Comparison of ENCODE assay signal across 9 mouse cellular contexts in genomic region chr15:82347303-82347676, GRCm38 (mm10). TPM values are rescaled to one million over a fixed set of nuclear protein-coding genes. Genes with fewer than 3 reads are reported as not detected.
DNase-seq lines count a peak whose midpoint lies in the region; ATAC-seq and TF ChIP-seq lines count a peak whose summit lies in the region.
"Had no signal": no experiment of that assay in that cellular context is flagged by ENCODE, and none has a peak within 500 bp of the region (broad histone marks: within the 10 kb centered on the region; RNA-seq: fewer than 3 reads in every experiment).

No protein-coding gene starts in this region.

- 71% methylated on average over 4 of the region's 4 CpGs for WGBS in heart, embryonic 16.5 days
- 80% methylated on average over 4 of the region's 4 CpGs for WGBS in hindbrain, embryonic 12.5 days
- 85% methylated on average over 4 of the region's 4 CpGs for WGBS in midbrain, embryonic 13.5 days
- WGBS in cerebellum, adult 2 months: 74% methylated on average over 4 of the region's 4 CpGs

- TF ChIP-seq POLR2A in MEL (IDR thresholded peaks at IDR 0.05; ENCODE audit: control insufficient read depth in 1 of 2, insufficient read depth in 1 of 2, low read depth in 1 of 2, low read length in 2 of 2, poor library complexity in 1 of 2): no peak; a peak in 1 of 4 replicates
- TF ChIP-seq POLR2A in cerebellum, adult 2 months (IDR thresholded peaks at IDR 0.05; ENCODE audit: borderline replicate concordance, insufficient read depth, low read length): no peak

- H3K36me3 ChIP-seq in heart, embryonic 16.5 days (ENCODE audit: control insufficient read depth, insufficient read depth): peaks cover 33% of the 10 kb centered on the region
- H3K36me3 ChIP-seq in MEL (ENCODE audit: control insufficient read depth in 1 of 2, insufficient read depth in 2 of 2, low read length in 2 of 2): peaks cover 0 to 59% of the 10 kb centered on the region in 2 experiments; a peak in 2 of 4 replicates
- H3K36me3 ChIP-seq in hindbrain, embryonic 12.5 days: peaks cover 36% of the 10 kb centered on the region
- H3K36me3 ChIP-seq in midbrain, embryonic 13.5 days: peaks cover 35% of the 10 kb centered on the region

- H3K9me3 ChIP-seq in heart, embryonic 16.5 days (replicated peaks; ENCODE audit: control insufficient read depth, low read length): no peaks in the 10 kb centered on the region
- H3K9me3 ChIP-seq in MEL (replicated peaks; ENCODE audit: insufficient read depth, low read length): no peaks in the 10 kb centered on the region
- no peaks in the 10 kb centered on the region for H3K9me3 ChIP-seq in hindbrain, embryonic 12.5 days (replicated peaks)
- no peaks in the 10 kb centered on the region for H3K9me3 ChIP-seq in midbrain, embryonic 13.5 days

- intact Hi-C loops in heart, postnatal 25 days (cut with DNase I): loop anchor here (5.0 kb wide), 1 partner anchor 200 kb away; the partner anchor contains the start of gene Srebf2

- no peaks in the 10 kb centered on the region for H3K27me3 ChIP-seq in heart, embryonic 16.5 days (ENCODE audit: control insufficient read depth, insufficient read depth, low read length)
- H3K27me3 ChIP-seq in MEL (ENCODE audit: control insufficient read depth in 1 of 2, insufficient read depth in 2 of 2, low read length in 2 of 2): no peaks in the 10 kb centered on the region
- H3K27me3 ChIP-seq in hindbrain, embryonic 12.5 days: no peaks in the 10 kb centered on the region
- H3K27me3 ChIP-seq in midbrain, embryonic 13.5 days: no peaks in the 10 kb centered on the region
- H3K27me3 ChIP-seq in cerebellum, adult 2 months (ENCODE audit: control insufficient read depth, insufficient read depth, low read length): no peaks in the 10 kb centered on the region

- H3K79me2 ChIP-seq in MEL (ENCODE audit: control insufficient read depth, insufficient read depth, low read length, poor library complexity): peaks cover 43% of the 10 kb centered on the region

- ATAC-seq in heart, embryonic 16.5 days (replicated peaks; ENCODE audit: extremely low read depth, insufficient read depth, low FRiP score): no peak
- no peak for ATAC-seq in hindbrain, embryonic 12.5 days (ENCODE audit: low FRiP score)
- ATAC-seq in midbrain, embryonic 13.5 days: no peak

- H3K4me2 ChIP-seq in heart, embryonic 16.5 days (ENCODE audit: low read depth, low read length): peak overlapping the region; percentile 97
- peak overlapping the region; percentile 69 for H3K4me2 ChIP-seq in hindbrain, embryonic 12.5 days (replicated peaks)
- peak overlapping the region; percentile 88 for H3K4me2 ChIP-seq in midbrain, embryonic 13.5 days (replicated peaks)

- H3K4me3 ChIP-seq in heart, embryonic 16.5 days (ENCODE audit: low read length): peak overlapping the region; percentile 86
- peak overlapping the region; percentile 67 to 83 for H3K4me3 ChIP-seq in MEL (ENCODE audit: control insufficient read depth in 1 of 2, insufficient read depth in 1 of 2, low read depth in 2 of 2, low read length in 2 of 2)
- peak overlapping the region; percentile 64 for H3K4me3 ChIP-seq in hindbrain, embryonic 12.5 days
- H3K4me3 ChIP-seq in midbrain, embryonic 13.5 days (replicated peaks): peak overlapping the region; percentile 61
- no peak overlapping the region for H3K4me3 ChIP-seq in cerebellum, adult 2 months (replicated peaks; ENCODE audit: insufficient read depth, low read depth, low read length)

- TF ChIP-seq CTCF in MEL (IDR thresholded peaks at IDR 0.05 in 2 of 3, conservative IDR thresholded peaks at IDR 0.05 in 1 of 3; ENCODE audit: control insufficient read depth in 1 of 3, insufficient read depth in 1 of 3, low read depth in 2 of 3, low read length in 3 of 3, poor library complexity in 1 of 3, severe bottlenecking in 1 of 3): no peak
- no peak for TF ChIP-seq CTCF in cerebellum, adult 2 months (IDR thresholded peaks at IDR 0.05; ENCODE audit: borderline replicate concordance, insufficient read depth, low read depth, low read length)

- no peak for DNase-seq in heart, postnatal 25 days (ENCODE audit: low spot score)
- DNase-seq in MEL (ENCODE audit: low read depth, low spot score): peak; percentile 52
- no peak for DNase-seq in cerebellum, adult 2 months
- no peak for DNase-seq in adrenal gland, adult 18-20 months (ENCODE audit: low spot score in 2 of 2)
- no peak for DNase-seq in spleen, postnatal 36 days (ENCODE audit: low spot score in 2 of 2)
- DNase-seq: lung, adult 2 months had no signal

- no peak for TF ChIP-seq EP300 in MEL (IDR thresholded peaks at IDR 0.05; ENCODE audit: low read depth in 1 of 2, low read length in 2 of 2)

- no peak for TF ChIP-seq RAD21 in MEL (IDR thresholded peaks at IDR 0.05; ENCODE audit: low read depth, low read length)

- H3K9ac ChIP-seq in heart, embryonic 16.5 days (ENCODE audit: low read length): peak overlapping the region; percentile 92
- H3K9ac ChIP-seq in MEL (ENCODE audit: control insufficient read depth, low read depth, low read length, poor library complexity, severe bottlenecking): peak overlapping the region; percentile 73
- peak overlapping the region; percentile 68; the same call in 1 of the 2 replicates for H3K9ac ChIP-seq in hindbrain, embryonic 12.5 days
- H3K9ac ChIP-seq in midbrain, embryonic 13.5 days (replicated peaks): peak overlapping the region; percentile 77

- H3K4me1 ChIP-seq in heart, embryonic 16.5 days (ENCODE audit: control insufficient read depth, insufficient read depth, low read length): peaks cover 20% of the 10 kb centered on the region
- H3K4me1 ChIP-seq in MEL (ENCODE audit: control insufficient read depth in 1 of 2, insufficient read depth in 2 of 2, low read length in 2 of 2): peaks cover 19 to 65% of the 10 kb centered on the region in 2 experiments
- H3K4me1 ChIP-seq in hindbrain, embryonic 12.5 days: peaks cover 21% of the 10 kb centered on the region
- peaks cover 29% of the 10 kb centered on the region for H3K4me1 ChIP-seq in midbrain, embryonic 13.5 days (replicated peaks)
- H3K4me1 ChIP-seq in cerebellum, adult 2 months (ENCODE audit: control insufficient read depth, insufficient read depth, low read length): peaks cover 3% of the 10 kb centered on the region; the same call in 1 of the 2 replicates

- H3K27ac ChIP-seq in heart, embryonic 16.5 days (ENCODE audit: low read length): peak overlapping the region; percentile 91
- peak overlapping the region; percentile 87 for H3K27ac ChIP-seq in MEL (ENCODE audit: control insufficient read depth, low read depth, low read length)
- no peak overlapping the region for H3K27ac ChIP-seq in hindbrain, embryonic 12.5 days
- 0 out of 2 replicates have a peak overlapping the region, but pooled peaks have one; percentile 84 for H3K27ac ChIP-seq in midbrain, embryonic 13.5 days
- H3K27ac ChIP-seq in cerebellum, adult 2 months (ENCODE audit: insufficient read depth, low read length): no peak overlapping the region

RNA-seq across cellular contexts. Expression of gene Ndufa6, which starts 6.8 kb away (rescaled TPM):
- polyA plus RNA-seq in heart, embryonic 16.5 days (2015; fragmentation: Nextera tagmentation; extraction: Ambion mirVana): 604 and 609 TPM in 2 replicates
- total RNA-seq in heart, postnatal 25 days (2021): 100 to 1,000 TPM; 683 to 734 TPM
- total RNA-seq in MEL (2012; rRNA removed): 377 and 417 TPM in 2 replicates
- 100 to 1,000 TPM in 1 of 2 experiments, not detected in 1; 235 TPM for polyA plus RNA-seq in MEL (2012; ENCODE audit: insufficient read depth in 1 of 2, insufficient read length in 2 of 2, low read depth in 1 of 2, low replicate concordance in 2 of 2, missing spikeins in 1 of 2)
- 266 and 295 TPM in 2 replicates for polyA plus RNA-seq in hindbrain, embryonic 12.5 days (2016; fragmentation: Nextera tagmentation; extraction: Ambion mirVana)
- polyA plus RNA-seq in midbrain, embryonic 13.5 days (2015; fragmentation: Nextera tagmentation; extraction: Ambion mirVana): 350 and 359 TPM in 2 replicates
- 608 and 627 TPM in 2 replicates for polyA plus RNA-seq in cerebellum, adult 2 months (2012; rRNA removed)
- total RNA-seq in adrenal gland, adult 18-20 months (2021): 100 to 1,000 TPM; 512 to 543 TPM

RNA-seq across cellular contexts. Expression of gene Smdt1, which starts 8.5 kb away (rescaled TPM):
- 340 and 355 TPM in 2 replicates for polyA plus RNA-seq in heart, embryonic 16.5 days (2015; fragmentation: Nextera tagmentation; extraction: Ambion mirVana)
- total RNA-seq in heart, postnatal 25 days (2021): 100 to 1,000 TPM; 203 to 204 TPM
- total RNA-seq in MEL (2012; rRNA removed): 111 and 132 TPM in 2 replicates
- 100 to 1,000 TPM in 1 of 2 experiments, not detected in 1; 159 TPM for polyA plus RNA-seq in MEL (2012; ENCODE audit: insufficient read depth in 1 of 2, insufficient read length in 2 of 2, low read depth in 1 of 2, low replicate concordance in 2 of 2, missing spikeins in 1 of 2)
- 250 and 259 TPM in 2 replicates for polyA plus RNA-seq in hindbrain, embryonic 12.5 days (2016; fragmentation: Nextera tagmentation; extraction: Ambion mirVana)
- 303 and 324 TPM in 2 replicates for polyA plus RNA-seq in midbrain, embryonic 13.5 days (2015; fragmentation: Nextera tagmentation; extraction: Ambion mirVana)
- polyA plus RNA-seq in cerebellum, adult 2 months (2012; rRNA removed): 309 and 332 TPM in 2 replicates
- 100 to 1,000 TPM; 173 to 178 TPM for total RNA-seq in adrenal gland, adult 18-20 months (2021)

RNA-seq across cellular contexts. Expression of gene Pheta2, which starts 8.5 kb away (rescaled TPM):
- polyA plus RNA-seq in heart, embryonic 16.5 days (2015; fragmentation: Nextera tagmentation; extraction: Ambion mirVana): 8.1 and 9.4 TPM in 2 replicates
- total RNA-seq in heart, postnatal 25 days (2021): 1 to 10 TPM in 1 of 2 experiments, under 1 TPM in 1; 0.70 to 1.4 TPM
- 25.1 and 34.9 TPM in 2 replicates for total RNA-seq in MEL (2012; rRNA removed)
- 10 to 100 TPM in 1 of 2 experiments, not detected in 1; 39.3 TPM for polyA plus RNA-seq in MEL (2012; ENCODE audit: insufficient read depth in 1 of 2, insufficient read length in 2 of 2, low read depth in 1 of 2, low replicate concordance in 2 of 2, missing spikeins in 1 of 2)
- 5.3 and 6.2 TPM in 2 replicates for polyA plus RNA-seq in hindbrain, embryonic 12.5 days (2016; fragmentation: Nextera tagmentation; extraction: Ambion mirVana)
- polyA plus RNA-seq in midbrain, embryonic 13.5 days (2015; fragmentation: Nextera tagmentation; extraction: Ambion mirVana): 0.99 and 1.5 TPM in 2 replicates
- polyA plus RNA-seq in cerebellum, adult 2 months (2012; rRNA removed): 0.13 and 0.16 TPM in 2 replicates
- total RNA-seq in adrenal gland, adult 18-20 months (2021): 1 to 10 TPM in 1 of 2 experiments, under 1 TPM in 1; 0.46 to 1.1 TPM

RNA-seq across cellular contexts. Expression of gene Naga, which starts 8.6 kb away (rescaled TPM):
- 44.1 and 47.8 TPM in 2 replicates for polyA plus RNA-seq in heart, embryonic 16.5 days (2015; fragmentation: Nextera tagmentation; extraction: Ambion mirVana)
- 10 to 100 TPM; 32.0 to 33.3 TPM for total RNA-seq in heart, postnatal 25 days (2021)
- 23.9 and 26.4 TPM in 2 replicates for total RNA-seq in MEL (2012; rRNA removed)
- polyA plus RNA-seq in MEL (2012; ENCODE audit: insufficient read depth in 1 of 2, insufficient read length in 2 of 2, low read depth in 1 of 2, low replicate concordance in 2 of 2, missing spikeins in 1 of 2): 10 to 100 TPM in 1 of 2 experiments, not detected in 1; 59.5 TPM
- 26.7 and 29.7 TPM in 2 replicates for polyA plus RNA-seq in hindbrain, embryonic 12.5 days (2016; fragmentation: Nextera tagmentation; extraction: Ambion mirVana)
- 18.1 and 22.7 TPM in 2 replicates for polyA plus RNA-seq in midbrain, embryonic 13.5 days (2015; fragmentation: Nextera tagmentation; extraction: Ambion mirVana)
- 63.0 and 75.2 TPM in 2 replicates for polyA plus RNA-seq in cerebellum, adult 2 months (2012; rRNA removed)
- total RNA-seq in adrenal gland, adult 18-20 months (2021): 10 to 100 TPM; 46.1 to 67.0 TPM

RNA-seq across cellular contexts. Expression of gene Cyp2d22, which starts 32.8 kb away (rescaled TPM):
- polyA plus RNA-seq in heart, embryonic 16.5 days (2015; fragmentation: Nextera tagmentation; extraction: Ambion mirVana): 13.6 and 15.7 TPM in 2 replicates
- total RNA-seq in heart, postnatal 25 days (2021): 10 to 100 TPM; 21.5 to 25.4 TPM
- not detected in 2 replicates for total RNA-seq in MEL (2012; rRNA removed)
- under 1 TPM in 1 of 2 experiments, not detected in 1; 0.10 TPM for polyA plus RNA-seq in MEL (2012; ENCODE audit: insufficient read depth in 1 of 2, insufficient read length in 2 of 2, low read depth in 1 of 2, low replicate concordance in 2 of 2, missing spikeins in 1 of 2)
- 4.0 and 4.8 TPM in 2 replicates for polyA plus RNA-seq in hindbrain, embryonic 12.5 days (2016; fragmentation: Nextera tagmentation; extraction: Ambion mirVana)
- 1.1 and 1.8 TPM in 2 replicates for polyA plus RNA-seq in midbrain, embryonic 13.5 days (2015; fragmentation: Nextera tagmentation; extraction: Ambion mirVana)
- polyA plus RNA-seq in cerebellum, adult 2 months (2012; rRNA removed): 64.2 and 65.4 TPM in 2 replicates
- 10 to 100 TPM; 47.7 to 48.8 TPM for total RNA-seq in adrenal gland, adult 18-20 months (2021)

Comparison
In these comparisons a context has a peak if more than half of its experiments do, and no peak if none do; other contexts are left out.
1. H3K27ac ChIP-seq: peak in heart, embryonic 16.5 days (single experiment), MEL (single experiment) and midbrain, embryonic 13.5 days (single experiment); none in hindbrain, embryonic 12.5 days (single experiment) and cerebellum, adult 2 months (single experiment).
2. Peak in every context shown above with its lines, with median percentiles within 50 percentile points of each other: H3K4me2 ChIP-seq and H3K9ac ChIP-seq.